Mouse (Mus musculus): ENCODE results near the gene Edf1. TPM values are rescaled to one million over a fixed set of nuclear protein-coding genes. Genes with fewer than 3 reads are reported as not detected.

Edf1 gene
- polyA plus RNA-seq, 1 experiment from 2014 or later: 303 TPM

- peaks cover 43% of the 10 kb centered on the region for H3K4me1 ChIP-seq (ENCODE audit: control insufficient read depth, insufficient read depth, low read length)
- ATAC-seq (replicated peaks; ENCODE audit: extremely low read depth, insufficient read depth, low FRiP score): no peak
- H3K9ac ChIP-seq (ENCODE audit: low read length): no peak overlapping the region
- no peaks in the 10 kb centered on the region for H3K9me3 ChIP-seq (replicated peaks; ENCODE audit: control insufficient read depth, low read length)
- H3K27me3 ChIP-seq (ENCODE audit: control insufficient read depth, insufficient read depth, low read length): peaks cover 49% of the 10 kb centered on the region
- no peaks in the 10 kb centered on the region for H3K36me3 ChIP-seq (ENCODE audit: control insufficient read depth, insufficient read depth)
- WGBS: 3% methylated on average over 77 of the region's 77 CpGs
- H3K27ac ChIP-seq (ENCODE audit: low read length): no peak overlapping the region
- peak overlapping the region; percentile 51 for H3K4me2 ChIP-seq (ENCODE audit: low read depth, low read length)
- H3K4me3 ChIP-seq (ENCODE audit: low read length): peak overlapping the region; percentile 37
These were observed 21.4 kb downstream of the Edf1 start for GRCm38 (mm10) chr2:25578796-25579736.

- no peak for ATAC-seq (replicated peaks; ENCODE audit: extremely low read depth, insufficient read depth, low FRiP score)
- peaks cover 42% of the 10 kb centered on the region for H3K4me1 ChIP-seq (ENCODE audit: control insufficient read depth, insufficient read depth, low read length)
- H3K9ac ChIP-seq (ENCODE audit: low read length): no peak overlapping the region
- H3K27me3 ChIP-seq (ENCODE audit: control insufficient read depth, insufficient read depth, low read length): peaks cover 49% of the 10 kb centered on the region
- WGBS: 3% methylated on average over 27 of the region's 27 CpGs
- peak overlapping the region; percentile 51 for H3K4me2 ChIP-seq (ENCODE audit: low read depth, low read length)
- H3K36me3 ChIP-seq (ENCODE audit: control insufficient read depth, insufficient read depth): peaks cover 5% of the 10 kb centered on the region
- no peak overlapping the region for H3K27ac ChIP-seq (ENCODE audit: low read length)
- peak overlapping the region; percentile 37 for H3K4me3 ChIP-seq (ENCODE audit: low read length)
- H3K9me3 ChIP-seq (replicated peaks; ENCODE audit: control insufficient read depth, low read length): no peaks in the 10 kb centered on the region
These were observed 22.3 kb downstream of the Edf1 start for GRCm38 (mm10) chr2:25579737-25580460.

- peaks cover 38% of the 10 kb centered on the region for H3K4me1 ChIP-seq (ENCODE audit: control insufficient read depth, insufficient read depth, low read length)
- H3K27ac ChIP-seq (ENCODE audit: low read length): no peak overlapping the region
- H3K27me3 ChIP-seq (ENCODE audit: control insufficient read depth, insufficient read depth, low read length): peaks cover 49% of the 10 kb centered on the region
- no peak overlapping the region for H3K4me3 ChIP-seq (ENCODE audit: low read length)
- H3K4me2 ChIP-seq (ENCODE audit: low read depth, low read length): no peak overlapping the region
- no peak for ATAC-seq (replicated peaks; ENCODE audit: extremely low read depth, insufficient read depth, low FRiP score)
- peaks cover 9% of the 10 kb centered on the region for H3K36me3 ChIP-seq (ENCODE audit: control insufficient read depth, insufficient read depth)
- 51% methylated on average over 6 of the region's 6 CpGs for WGBS
- H3K9me3 ChIP-seq (replicated peaks; ENCODE audit: control insufficient read depth, low read length): no peaks in the 10 kb centered on the region
- no peak overlapping the region for H3K9ac ChIP-seq (ENCODE audit: low read length)
These were observed 23.0 kb downstream of the Edf1 start for GRCm38 (mm10) chr2:25580621-25581101.

- no peaks in the 10 kb centered on the region for H3K9me3 ChIP-seq (replicated peaks; ENCODE audit: control insufficient read depth, low read length)
- peak within 1 kb of the TSS; percentile 78 for H3K4me2 ChIP-seq (ENCODE audit: low read depth, low read length)
- H3K27me3 ChIP-seq (ENCODE audit: control insufficient read depth, insufficient read depth, low read length): peaks cover 46% of the 10 kb centered on the region
- 5% methylated on average over 19 of the region's 19 CpGs for WGBS
- H3K27ac ChIP-seq (ENCODE audit: low read length): no peak within 1 kb of the TSS
- H3K36me3 ChIP-seq (ENCODE audit: control insufficient read depth, insufficient read depth): peaks cover 9% of the 10 kb centered on the region
- peak within 1 kb of the TSS; percentile 46 for H3K4me3 ChIP-seq (ENCODE audit: low read length)
- ATAC-seq (replicated peaks; ENCODE audit: extremely low read depth, insufficient read depth, low FRiP score): peak; percentile 73
- peak within 1 kb of the TSS; percentile 48; the same call in 1 of the 2 replicates for H3K9ac ChIP-seq (ENCODE audit: low read length)
- peaks cover 36% of the 10 kb centered on the region for H3K4me1 ChIP-seq (ENCODE audit: control insufficient read depth, insufficient read depth, low read length)
These were observed 23.7 kb downstream of the Edf1 start, which contains the start of gene Ajm1 for GRCm38 (mm10) chr2:25581294-25581864. Ajm1 (minus strand) TSS chr2:25581757.

GRCm38 (mm10) chr2:25581901-25582301 lies 24.3 kb downstream of the Edf1 start:
- peaks cover 12% of the 10 kb centered on the region for H3K36me3 ChIP-seq (ENCODE audit: control insufficient read depth, insufficient read depth)
- H3K27me3 ChIP-seq (ENCODE audit: control insufficient read depth, insufficient read depth, low read length): peaks cover 41% of the 10 kb centered on the region
- no peak overlapping the region for H3K9ac ChIP-seq (ENCODE audit: low read length)
- no peak for ATAC-seq (replicated peaks; ENCODE audit: extremely low read depth, insufficient read depth, low FRiP score)
- no peak overlapping the region for H3K4me3 ChIP-seq (ENCODE audit: low read length)
- peaks cover 39% of the 10 kb centered on the region for H3K4me1 ChIP-seq (ENCODE audit: control insufficient read depth, insufficient read depth, low read length)
- H3K4me2 ChIP-seq (ENCODE audit: low read depth, low read length): peak overlapping the region; percentile 3; the same call in 1 of the 2 replicates
- no peaks in the 10 kb centered on the region for H3K9me3 ChIP-seq (replicated peaks; ENCODE audit: control insufficient read depth, low read length)
- WGBS: 25% methylated on average over 6 of the region's 6 CpGs
- H3K27ac ChIP-seq (ENCODE audit: low read length): no peak overlapping the region

GRCm38 (mm10) chr2:25582466-25583119 lies 24.9 kb downstream of the Edf1 start:
- Histone ChIP-seq H3K4me3 (ENCODE audit: low read length) (no peak overlapping the region), H3K9ac (ENCODE audit: low read length) (no peak overlapping the region), H3K27ac (ENCODE audit: low read length) (no peak overlapping the region), H3K9me3 (replicated peaks; ENCODE audit: control insufficient read depth, low read length) (no peaks in the 10 kb centered on the region), H3K36me3 (ENCODE audit: control insufficient read depth, insufficient read depth) (peaks cover 12% of the 10 kb centered on the region), H3K27me3 (ENCODE audit: control insufficient read depth, insufficient read depth, low read length) (peaks cover 34% of the 10 kb centered on the region), H3K4me1 (ENCODE audit: control insufficient read depth, insufficient read depth, low read length) (peaks cover 41% of the 10 kb centered on the region), H3K4me2 (ENCODE audit: low read depth, low read length) (no peak overlapping the region)
- 47% methylated on average over 12 of the region's 12 CpGs for WGBS
- ATAC-seq (replicated peaks; ENCODE audit: extremely low read depth, insufficient read depth, low FRiP score): no peak

- H3K27me3 ChIP-seq (ENCODE audit: control insufficient read depth, insufficient read depth, low read length): peaks cover 29% of the 10 kb centered on the region
- no peak for ATAC-seq (replicated peaks; ENCODE audit: extremely low read depth, insufficient read depth, low FRiP score)
- H3K9me3 ChIP-seq (replicated peaks; ENCODE audit: control insufficient read depth, low read length): no peaks in the 10 kb centered on the region
- no peak overlapping the region for H3K9ac ChIP-seq (ENCODE audit: low read length)
- peaks cover 38% of the 10 kb centered on the region for H3K4me1 ChIP-seq (ENCODE audit: control insufficient read depth, insufficient read depth, low read length)
- H3K36me3 ChIP-seq (ENCODE audit: control insufficient read depth, insufficient read depth): peaks cover 12% of the 10 kb centered on the region
- no peak overlapping the region for H3K4me2 ChIP-seq (ENCODE audit: low read depth, low read length)
- 87% methylated on average over 6 of the region's 6 CpGs for WGBS
- H3K27ac ChIP-seq (ENCODE audit: low read length): no peak overlapping the region
- H3K4me3 ChIP-seq (ENCODE audit: low read length): no peak overlapping the region
These were observed 25.5 kb downstream of the Edf1 start for GRCm38 (mm10) chr2:25583120-25583481.

- Histone ChIP-seq H3K27me3 (ENCODE audit: control insufficient read depth, insufficient read depth, low read length) (peaks cover 24% of the 10 kb centered on the region), H3K4me2 (ENCODE audit: low read depth, low read length) (no peak overlapping the region), H3K4me1 (ENCODE audit: control insufficient read depth, insufficient read depth, low read length) (peaks cover 38% of the 10 kb centered on the region), H3K36me3 (ENCODE audit: control insufficient read depth, insufficient read depth) (peaks cover 14% of the 10 kb centered on the region), H3K4me3 (ENCODE audit: low read length) (no peak overlapping the region), H3K27ac (ENCODE audit: low read length) (no peak overlapping the region), H3K9me3 (replicated peaks; ENCODE audit: control insufficient read depth, low read length) (no peaks in the 10 kb centered on the region), H3K9ac (ENCODE audit: low read length) (no peak overlapping the region)
- WGBS: 82% methylated on average over 4 of the region's 4 CpGs
- ATAC-seq (replicated peaks; ENCODE audit: extremely low read depth, insufficient read depth, low FRiP score): no peak
These were observed 25.9 kb downstream of the Edf1 start for GRCm38 (mm10) chr2:25583571-25583970.

All from heart, embryonic 16.5 days (tissue).